25 mouse cellular contexts compared by ENCODE assay signal in the genomic region with DNA sequence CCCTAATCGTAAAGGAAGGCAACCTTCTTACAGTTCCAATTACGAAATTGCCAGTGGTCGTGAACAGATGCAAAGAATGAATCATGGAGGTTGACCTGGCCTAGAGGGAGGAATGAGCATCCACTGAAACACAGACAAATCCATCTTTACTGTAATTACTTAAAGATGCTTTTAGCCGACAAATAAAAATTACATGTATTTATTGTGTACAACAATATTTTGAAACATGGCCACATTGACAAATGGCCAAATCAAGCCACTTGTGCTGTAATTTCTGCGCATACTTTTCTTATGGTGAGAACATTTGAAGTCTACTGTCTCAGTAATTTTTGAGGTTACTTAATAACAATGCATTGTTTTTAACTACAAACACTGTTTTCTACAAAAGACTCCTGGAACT.
"Had no signal": no experiment of that assay in that cellular context is flagged by ENCODE, and none has a peak within 500 bp of the region (broad histone marks: within the 10 kb centered on the region; RNA-seq: fewer than 3 reads in every experiment).

No protein-coding gene starts in this region.

- ATAC-seq: forebrain, embryonic 13.5 days; forebrain, embryonic 14.5 days; forebrain, embryonic 15.5 days; forebrain, embryonic 16.5 days; forebrain, postnatal 0 days had no signal

- H3K9ac ChIP-seq: embryonic facial prominence, embryonic 12.5 days; embryonic facial prominence, embryonic 13.5 days; embryonic facial prominence, embryonic 15.5 days; forebrain, embryonic 12.5 days; forebrain, embryonic 13.5 days; forebrain, embryonic 15.5 days; forebrain, postnatal 0 days had no signal

- H3K4me3 ChIP-seq: embryonic facial prominence, embryonic 10.5 days; embryonic facial prominence, embryonic 12.5 days; embryonic facial prominence, embryonic 13.5 days; embryonic facial prominence, embryonic 15.5 days; erythroblast, embryonic 14.5 days; forebrain, embryonic 10.5 days; forebrain, embryonic 12.5 days; forebrain, embryonic 13.5 days; forebrain, embryonic 15.5 days; gastrocnemius, adult 2 months; heart, adult 2 months had no signal

- H3K9me3 ChIP-seq: embryonic facial prominence, embryonic 10.5 days; embryonic facial prominence, embryonic 12.5 days; embryonic facial prominence, embryonic 13.5 days; embryonic facial prominence, embryonic 15.5 days; forebrain, embryonic 10.5 days; forebrain, embryonic 12.5 days; forebrain, embryonic 13.5 days; forebrain, embryonic 15.5 days had no signal

- H3K27ac ChIP-seq: embryonic facial prominence, embryonic 10.5 days; embryonic facial prominence, embryonic 12.5 days; embryonic facial prominence, embryonic 13.5 days; embryonic facial prominence, embryonic 15.5 days; forebrain, embryonic 10.5 days; forebrain, embryonic 12.5 days; forebrain, embryonic 13.5 days; forebrain, embryonic 15.5 days; gastrocnemius, adult 2 months; heart, adult 2 months had no signal

- DNase-seq: cerebellum, adult 9-10 months; cerebellum, adult 9-11 months; cerebellum, postnatal 14 days; cerebellum, postnatal 25 days; cerebellum, postnatal 36 days; embryo, embryonic 11 days; forebrain, postnatal 0 days; gastrocnemius, adult 2 months; gastrocnemius, postnatal 10 days; gastrocnemius, postnatal 14 days; gastrocnemius, postnatal 25 days; gastrocnemius, postnatal 36 days; heart, adult 18-20 months; heart, adult 2 months had no signal

- H3K36me3 ChIP-seq: embryonic facial prominence, embryonic 10.5 days; embryonic facial prominence, embryonic 12.5 days; embryonic facial prominence, embryonic 13.5 days; embryonic facial prominence, embryonic 15.5 days; forebrain, embryonic 10.5 days; forebrain, embryonic 12.5 days; forebrain, embryonic 15.5 days had no signal

- H3K27me3 ChIP-seq: embryonic facial prominence, embryonic 12.5 days; embryonic facial prominence, embryonic 13.5 days; embryonic facial prominence, embryonic 15.5 days; forebrain, embryonic 12.5 days; forebrain, embryonic 13.5 days; forebrain, embryonic 15.5 days had no signal

- H3K4me1 ChIP-seq: embryonic facial prominence, embryonic 10.5 days; embryonic facial prominence, embryonic 12.5 days; embryonic facial prominence, embryonic 13.5 days; embryonic facial prominence, embryonic 15.5 days; forebrain, embryonic 10.5 days; forebrain, embryonic 12.5 days; forebrain, embryonic 13.5 days; forebrain, embryonic 15.5 days had no signal

- H3K4me2 ChIP-seq: embryonic facial prominence, embryonic 12.5 days; embryonic facial prominence, embryonic 13.5 days; embryonic facial prominence, embryonic 15.5 days; forebrain, embryonic 12.5 days; forebrain, embryonic 13.5 days; forebrain, embryonic 15.5 days had no signal
